Mouse (Mus musculus) 416B (cell line): ENCODE data around the gene BC025446.
"Not testable (repeated sequence)": the region's sequence is repeated elsewhere in the genome, so short reads cannot be mapped to it uniquely, and the experiment has no call there.

Source experiments
- DNase-seq: peaks from one replicate; pipeline ENCODE4 v3.0.0; 2011; ENCODE audit warnings: low read depth

The BC025446 gene

GRCm38 (mm10) chr15:75215778-75216691, at the start of gene BC025446:
TSS of gene BC025446 (plus strand) at chr15:75216376.
- DNase-seq = no peak

GRCm38 (mm10) chr15:75175506-75175905, 40.7 kb upstream of the BC025446 start:
- DNase-seq = peak; percentile 61

- no peak for DNase-seq
Observed at GRCm38 (mm10) chr15:75186291-75186690, 29.9 kb upstream of the BC025446 start.

GRCm38 (mm10) chr15:75189116-75189515, 27.1 kb upstream of the BC025446 start:
- peak; percentile 45 for DNase-seq

GRCm38 (mm10) chr15:75190560-75190959, 25.6 kb upstream of the BC025446 start:
- DNase-seq = not testable (repeated sequence)

GRCm38 (mm10) chr15:75216831-75217230, 655 bp downstream of the BC025446 start:
- DNase-seq = no peak

GRCm38 (mm10) chr15:75221942-75222341, 5.8 kb downstream of the BC025446 start:
- no peak for DNase-seq

- DNase-seq = no peak
Observed at GRCm38 (mm10) chr15:75237736-75238288, 21.6 kb downstream of the BC025446 start.

GRCm38 (mm10) chr15:75240558-75240957, 24.4 kb downstream of the BC025446 start:
- DNase-seq = no peak

GRCm38 (mm10) chr15:75242756-75243640, 26.8 kb downstream of the BC025446 start:
- DNase-seq = no peak

- no peak for DNase-seq
Observed at GRCm38 (mm10) chr15:75254671-75255070, 38.5 kb downstream of the BC025446 start.

- DNase-seq = no peak
Observed at GRCm38 (mm10) chr15:75265863-75266262, 49.7 kb downstream of the BC025446 start.

- DNase-seq = no peak
Observed at GRCm38 (mm10) chr15:75266626-75267025, 50.5 kb downstream of the BC025446 start.

GRCm38 (mm10) chr15:75268121-75268520, 51.9 kb downstream of the BC025446 start, which contains the start of gene Ly6f:
TSS of gene Ly6f (plus strand) at chr15:75268421.
- no peak for DNase-seq

- no peak for DNase-seq
Observed at GRCm38 (mm10) chr15:75268916-75269829, 53.0 kb downstream of the BC025446 start.

- DNase-seq = no peak
Observed at GRCm38 (mm10) chr15:75270169-75270568, 54.0 kb downstream of the BC025446 start.

- no peak for DNase-seq
Observed at GRCm38 (mm10) chr15:75270691-75271362, 54.7 kb downstream of the BC025446 start.

- DNase-seq = no peak
Observed at GRCm38 (mm10) chr15:75271426-75271825, 55.2 kb downstream of the BC025446 start.

GRCm38 (mm10) chr15:75271891-75272290, 55.7 kb downstream of the BC025446 start:
- DNase-seq = no peak
